Mouse (Mus musculus): Measurements from ENCODE around the gene Cyp11a1. TPM values are rescaled to one million over a fixed set of nuclear protein-coding genes. Genes with fewer than 3 reads are reported as not detected.

Gene Cyp11a1
- total RNA-seq, 4 experiments from 2014 or later: 0.27 TPM; not detected in 3

- DNase-seq (ENCODE audit: low spot score): peak; percentile 69
Observed at GRCm38 (mm10) chr9:58009015-58009362, 2.8 kb downstream of the Cyp11a1 start.

GRCm38 (mm10) chr9:58009588-58009987, 3.4 kb downstream of the Cyp11a1 start:
- DNase-seq (ENCODE audit: low spot score): no peak

- DNase-seq (ENCODE audit: low spot score): no peak
Observed at GRCm38 (mm10) chr9:58011027-58011426, 4.8 kb downstream of the Cyp11a1 start.

- no peak for DNase-seq (ENCODE audit: low spot score)
Observed at GRCm38 (mm10) chr9:58011552-58011951, 5.3 kb downstream of the Cyp11a1 start.

- DNase-seq (ENCODE audit: low spot score): no peak
Observed at GRCm38 (mm10) chr9:58012486-58012885, 6.3 kb downstream of the Cyp11a1 start.

- DNase-seq (ENCODE audit: low spot score): no peak
Observed at GRCm38 (mm10) chr9:58012935-58013334, 6.7 kb downstream of the Cyp11a1 start.

GRCm38 (mm10) chr9:58014393-58015160, 8.4 kb downstream of the Cyp11a1 start:
- no peak for DNase-seq (ENCODE audit: low spot score)

- no peak for DNase-seq (ENCODE audit: low spot score)
Observed at GRCm38 (mm10) chr9:58015856-58016255, 9.6 kb downstream of the Cyp11a1 start.

GRCm38 (mm10) chr9:58016962-58017361, 10.8 kb downstream of the Cyp11a1 start:
- no peak for DNase-seq (ENCODE audit: low spot score)

- no peak for DNase-seq (ENCODE audit: low spot score)
Observed at GRCm38 (mm10) chr9:58018385-58018784, 12.2 kb downstream of the Cyp11a1 start.

GRCm38 (mm10) chr9:58025995-58026394, 19.8 kb downstream of the Cyp11a1 start:
- DNase-seq (ENCODE audit: low spot score): no peak

GRCm38 (mm10) chr9:58027426-58028180, 21.4 kb downstream of the Cyp11a1 start:
- DNase-seq (ENCODE audit: low spot score): no peak

- DNase-seq (ENCODE audit: low spot score): no peak
Observed at GRCm38 (mm10) chr9:58028841-58029240, 22.6 kb downstream of the Cyp11a1 start.

- DNase-seq (ENCODE audit: low spot score): no peak
Observed at GRCm38 (mm10) chr9:58029635-58030034, 23.4 kb downstream of the Cyp11a1 start.

- no peak for DNase-seq (ENCODE audit: low spot score)
Observed at GRCm38 (mm10) chr9:58031895-58032294, 25.7 kb downstream of the Cyp11a1 start.

GRCm38 (mm10) chr9:58035519-58035918, 29.3 kb downstream of the Cyp11a1 start:
- DNase-seq (ENCODE audit: low spot score): no peak

- no peak for DNase-seq (ENCODE audit: low spot score)
Observed at GRCm38 (mm10) chr9:58035951-58036698, 29.9 kb downstream of the Cyp11a1 start.

- no peak for DNase-seq (ENCODE audit: low spot score)
Observed at GRCm38 (mm10) chr9:58036961-58037360, 30.8 kb downstream of the Cyp11a1 start.

- DNase-seq (ENCODE audit: low spot score): peak; percentile 75
Observed at GRCm38 (mm10) chr9:58038500-58039168, 32.4 kb downstream of the Cyp11a1 start.

- DNase-seq (ENCODE audit: low spot score): no peak
Observed at GRCm38 (mm10) chr9:58040977-58041376, 34.8 kb downstream of the Cyp11a1 start.

- DNase-seq (ENCODE audit: low spot score): peak; percentile 45
Observed at GRCm38 (mm10) chr9:58042391-58042790, 36.2 kb downstream of the Cyp11a1 start.

Data from heart, adult 8-10 months (tissue).